Mouse (Mus musculus) heart, adult 8-10 months (tissue): ENCODE measurements around the gene Pdia3. TPM values are rescaled to one million over a fixed set of nuclear protein-coding genes. Genes with fewer than 3 reads are reported as not detected.
A peak's percentile ranks its signal among the peaks of the same experiment; 100 is the strongest.
"Not testable (repeated sequence)": the region's sequence is repeated elsewhere in the genome, so short reads cannot be mapped to it uniquely, and the experiment has no call there.

Source experiments
- DNase-seq: peaks from one replicate; pipeline ENCODE4 v3.0.0; 2022; ENCODE audit warnings: low spot score
- total RNA-seq, 4 experiments: library from RNA; stranded (reverse); gene quantifications; 2 replicates each; pipeline ENCODE4 v1.2.4; 2022

Gene Pdia3
- total RNA-seq, 4 experiments from 2014 or later: 104 to 129 (median 126) TPM

GRCm38 (mm10) chr2:121442259-121443067 lies 28.9 kb downstream of the Pdia3 start:
- DNase-seq: peak; percentile 65

GRCm38 (mm10) chr2:121443068-121443349 lies 29.4 kb downstream of the Pdia3 start:
- DNase-seq: no peak

DNA sequence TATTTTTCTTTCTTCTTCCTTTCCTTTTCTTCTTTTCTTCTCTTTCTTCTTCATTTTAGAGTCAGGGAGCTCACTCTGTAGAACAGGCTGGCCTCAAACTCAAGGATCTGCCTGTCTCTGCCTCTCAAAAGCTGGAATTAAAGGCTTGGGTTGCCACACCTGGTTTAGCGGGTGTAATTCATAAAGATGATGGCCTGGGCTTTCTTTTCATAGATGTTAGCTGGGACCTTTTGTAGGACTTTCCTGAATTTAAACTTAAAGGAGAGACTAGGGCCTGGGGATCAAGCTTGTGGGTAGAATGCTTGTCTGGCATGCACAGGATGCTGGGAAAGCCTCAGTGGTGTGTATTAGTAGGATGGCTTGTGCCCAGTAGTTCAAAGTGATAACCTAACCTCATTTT lies 30.6 kb downstream of the Pdia3 start, which contains the start of gene Ell3:
Ell3 (minus strand) TSS at position 101 of the 400 bp plus-strand sequence.
- no peak for DNase-seq

GRCm38 (mm10) chr2:121445117-121445516 lies 31.5 kb downstream of the Pdia3 start:
- DNase-seq: no peak

DNA sequence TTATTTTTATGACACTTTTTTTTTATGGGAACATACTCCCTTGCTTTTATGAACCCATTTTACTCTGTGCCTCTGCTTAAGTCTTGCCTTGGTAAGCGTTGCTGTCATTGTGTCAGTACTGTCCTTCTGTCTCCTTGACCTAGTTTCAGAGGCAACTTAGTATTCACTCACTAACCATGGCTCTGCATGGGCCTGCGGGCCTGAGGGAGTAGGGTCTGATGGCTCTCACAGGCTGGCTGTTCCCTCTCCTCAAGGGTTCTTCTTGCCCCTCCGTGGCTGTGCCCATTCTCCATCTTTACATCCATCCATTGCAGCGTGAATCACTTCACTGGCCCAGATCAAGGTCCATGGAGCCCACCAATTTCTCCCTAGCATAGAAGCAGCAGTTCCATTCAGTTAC lies 32.9 kb downstream of the Pdia3 start:
- DNase-seq: no peak

DNA sequence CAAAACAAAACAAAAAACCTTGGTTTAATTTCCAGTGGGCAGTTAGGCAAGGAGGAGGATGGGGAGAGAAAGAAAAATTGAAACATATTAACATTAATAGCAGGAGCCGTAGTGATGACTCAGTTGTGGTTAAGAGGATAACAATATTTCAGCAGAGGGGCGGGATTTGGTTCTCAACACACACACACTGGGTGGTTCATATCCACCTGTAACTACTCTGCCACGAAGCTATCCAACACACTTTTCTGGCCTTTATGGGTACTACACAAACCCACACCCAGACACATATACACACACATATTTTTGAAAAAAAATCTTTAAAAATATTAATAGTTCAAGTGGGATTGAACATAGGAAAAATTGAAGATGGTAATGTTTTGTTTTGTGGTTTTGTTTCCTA lies 33.4 kb downstream of the Pdia3 start:
- no peak for DNase-seq

- DNase-seq: peak; percentile 64
Observed at GRCm38 (mm10) chr2:121448136-121448535, 34.6 kb downstream of the Pdia3 start.

DNA sequence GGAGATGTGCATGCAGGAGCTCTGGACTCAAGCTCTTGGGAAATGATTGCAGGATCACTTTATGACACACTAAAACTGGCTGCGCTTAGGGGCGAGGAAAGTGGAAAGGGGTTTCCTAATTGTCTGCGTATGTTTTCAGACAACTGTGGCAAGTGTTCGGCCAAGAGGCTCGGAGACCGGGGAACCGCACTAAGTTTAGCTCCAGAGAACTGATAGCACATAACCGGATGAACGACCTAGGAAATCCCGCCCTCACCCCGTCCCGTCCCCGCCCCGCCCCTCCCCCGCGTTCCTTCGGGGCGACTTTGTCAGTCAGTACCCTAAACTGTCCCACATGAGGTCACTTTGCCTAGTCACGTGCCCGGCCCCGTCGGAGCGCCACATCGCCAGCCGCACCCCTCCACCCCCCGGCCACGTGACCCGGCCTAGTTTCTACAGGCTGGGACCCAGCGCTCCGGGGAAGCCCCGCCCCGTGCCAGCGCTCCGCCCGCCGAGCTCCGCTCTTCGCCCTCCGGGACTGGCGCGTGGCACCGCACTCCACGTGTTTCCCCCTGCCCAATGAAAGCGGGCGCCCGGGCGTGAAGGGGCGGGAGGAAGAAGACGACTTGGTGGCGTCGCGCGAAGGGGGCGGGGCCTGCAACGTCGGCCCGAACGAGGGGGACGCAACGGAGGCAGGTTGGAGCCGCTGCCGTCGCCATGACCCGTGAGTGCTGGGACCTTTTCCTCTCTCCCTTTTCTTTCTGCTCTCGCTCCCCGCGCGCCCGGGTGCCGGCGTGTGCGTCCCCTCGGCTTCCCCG lies 35.4 kb downstream of the Pdia3 start, which contains the start of gene Serf2:
Serf2 (plus strand) TSS at position 457 of the 797 bp plus-strand sequence.
- peak; percentile 99 for DNase-seq

GRCm38 (mm10) chr2:121449545-121450011 lies 36.0 kb downstream of the Pdia3 start:
- no peak for DNase-seq

GRCm38 (mm10) chr2:121450093-121450492 lies 36.5 kb downstream of the Pdia3 start:
- DNase-seq: peak; percentile 31

- DNase-seq: no peak
Observed at GRCm38 (mm10) chr2:121452361-121452760, 38.8 kb downstream of the Pdia3 start.

DNA sequence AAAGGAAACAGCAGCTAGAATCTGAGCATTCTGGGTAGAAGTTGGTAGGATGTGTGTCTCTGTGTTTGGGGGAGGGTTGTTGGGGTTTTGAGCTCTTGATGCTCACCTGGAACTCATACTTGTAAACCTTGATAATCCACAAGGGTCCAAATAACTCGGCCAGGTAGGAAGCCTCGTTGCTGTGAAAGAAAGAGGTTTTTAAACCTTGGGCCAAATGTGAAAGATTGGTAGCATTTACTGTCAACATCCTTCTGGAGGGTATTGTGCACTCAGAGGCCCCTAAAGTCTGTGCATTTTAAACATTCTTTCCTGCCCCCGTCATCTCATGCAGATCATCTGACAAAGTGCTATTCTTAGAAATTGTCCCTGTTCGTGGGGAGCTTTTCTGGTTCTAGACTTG lies 39.4 kb downstream of the Pdia3 start, which contains the start of gene Hypk:
Hypk (plus strand) TSS at position 301 of the 400 bp plus-strand sequence.
- no peak for DNase-seq

- DNase-seq: no peak
Observed at GRCm38 (mm10) chr2:121453917-121454316, 40.3 kb downstream of the Pdia3 start.

- DNase-seq: no peak
Observed at GRCm38 (mm10) chr2:121455534-121455933, 42.0 kb downstream of the Pdia3 start.

GRCm38 (mm10) chr2:121456692-121457642 lies 43.4 kb downstream of the Pdia3 start, which contains the start of gene Serinc4:
Serinc4 (minus strand) TSS chr2:121456781.
- peak; percentile 82 for DNase-seq

GRCm38 (mm10) chr2:121460071-121460470 lies 46.5 kb downstream of the Pdia3 start:
- no peak for DNase-seq

- not testable (repeated sequence) for DNase-seq
Observed at GRCm38 (mm10) chr2:121468982-121469381, 55.4 kb downstream of the Pdia3 start.

DNA sequence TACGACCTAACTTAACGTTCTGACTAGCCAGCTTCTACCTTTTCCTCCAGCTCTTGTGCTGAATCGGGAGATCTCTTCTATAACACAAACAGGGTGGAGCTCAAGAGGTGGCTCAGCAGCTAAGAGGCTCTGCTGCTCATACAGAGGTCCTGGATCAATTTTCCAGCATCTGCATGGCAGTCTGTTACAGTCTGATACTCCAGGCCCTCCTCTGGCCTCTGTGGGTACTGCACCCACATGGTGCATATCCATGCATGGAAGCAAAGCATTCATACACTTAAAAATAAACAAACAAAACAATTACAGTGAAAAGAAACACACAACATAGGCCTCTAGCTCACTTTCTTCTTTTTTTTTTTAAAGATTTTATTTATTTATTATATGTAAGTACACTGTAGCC lies 59.2 kb downstream of the Pdia3 start:
- DNase-seq: not testable (repeated sequence)

DNA sequence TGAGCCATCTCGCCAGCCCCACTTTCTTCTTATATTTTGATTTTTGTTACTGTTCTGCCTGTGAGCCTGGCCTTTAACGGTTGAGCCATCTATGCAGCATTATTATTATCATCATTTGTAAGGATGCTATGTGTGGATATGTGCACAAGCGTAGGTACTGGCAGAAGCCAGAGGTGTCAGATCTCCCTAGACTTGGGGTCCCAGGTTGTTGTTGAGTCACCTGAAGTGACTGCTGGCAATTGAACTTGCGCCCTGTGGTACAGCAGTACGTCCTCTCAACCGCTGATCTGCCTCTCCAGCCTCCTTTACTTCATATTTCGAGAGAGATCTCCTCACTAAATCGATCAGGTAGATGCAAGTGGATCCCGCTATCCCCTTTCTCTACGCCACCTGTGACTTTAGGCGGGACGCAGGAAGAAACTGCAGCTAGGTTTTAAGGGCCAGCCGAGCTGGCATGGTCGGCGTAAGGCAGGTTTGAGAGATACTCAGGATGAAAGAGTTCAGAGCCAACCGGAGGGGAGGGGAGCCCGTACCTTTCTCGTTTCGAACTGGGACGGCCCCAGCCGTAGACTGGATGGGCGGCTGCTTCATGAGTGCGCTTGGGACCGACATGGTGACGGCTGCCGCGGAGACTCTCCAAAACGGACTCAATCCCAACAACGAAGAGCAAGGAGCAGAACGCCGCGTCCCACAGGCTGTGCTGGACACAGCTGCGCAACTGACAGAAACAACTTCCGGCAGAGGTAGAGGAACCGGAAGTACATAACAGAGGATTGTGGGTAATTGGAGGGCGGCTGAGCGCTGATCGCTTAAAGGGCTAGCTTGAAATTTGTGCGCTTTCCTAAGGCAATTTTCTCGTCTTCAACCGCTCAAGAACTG lies 60.0 kb downstream of the Pdia3 start, which contains the start of gene Mfap1b:
Mfap1b (minus strand) TSS at position 767 of the 879 bp plus-strand sequence.
- DNase-seq: peak; percentile 92

- no peak for DNase-seq
Observed at GRCm38 (mm10) chr2:121474180-121474535, 60.6 kb downstream of the Pdia3 start.
